Mouse (Mus musculus): ENCODE results near the gene Id4. TPM values are rescaled to one million over a fixed set of nuclear protein-coding genes. Genes with fewer than 3 reads are reported as not detected.

Id4 gene
- total and polyA plus RNA-seq, 2 experiments from 2014 or later: 80.8 to 152 TPM

GRCm38 (mm10) chr13:48265029-48265428 lies 4.0 kb downstream of the Id4 start:
- no peak overlapping the region for H3K27ac ChIP-seq (ENCODE audit: low read depth, low read length)
- 0 out of 2 replicates have a peak overlapping the region, but pooled peaks have one; percentile 1 for H3K9ac ChIP-seq
- H3K4me3 ChIP-seq (ENCODE audit: low read depth, low read length): peak overlapping the region; percentile 35
- no peaks in the 10 kb centered on the region for H3K4me1 ChIP-seq (ENCODE audit: insufficient read depth)
- WGBS: 19% methylated on average over 6 of the region's 6 CpGs
- no peaks in the 10 kb centered on the region for H3K9me3 ChIP-seq (ENCODE audit: low read length)
- peak overlapping the region; percentile 33 for H3K4me2 ChIP-seq (ENCODE audit: low read depth)
- H3K27me3 ChIP-seq (ENCODE audit: insufficient read depth, low read length): no peaks in the 10 kb centered on the region
- no peak for TF ChIP-seq CTCF (IDR thresholded peaks at IDR 0.05; ENCODE audit: low read depth)
- H3K36me3 ChIP-seq (ENCODE audit: insufficient read depth): no peaks in the 10 kb centered on the region
- ATAC-seq: no peak
- peak; percentile 35 for DNase-seq

GRCm38 (mm10) chr13:48273451-48274069 lies 12.5 kb downstream of the Id4 start:
- H3K4me3 ChIP-seq (ENCODE audit: low read depth, low read length): no peak overlapping the region
- WGBS: 3% methylated on average over 15 of the region's 15 CpGs
- H3K4me1 ChIP-seq (ENCODE audit: insufficient read depth): no peaks in the 10 kb centered on the region

GRCm38 (mm10) chr13:48274107-48274506 lies 13.1 kb downstream of the Id4 start:
- ATAC-seq: no peak
- Histone ChIP-seq H3K27me3 (ENCODE audit: insufficient read depth, low read length) (no peaks in the 10 kb centered on the region), H3K27ac (ENCODE audit: low read depth, low read length) (no peak overlapping the region), H3K9me3 (ENCODE audit: low read length) (no peaks in the 10 kb centered on the region), H3K4me3 (ENCODE audit: low read depth, low read length) (no peak overlapping the region), H3K4me1 (ENCODE audit: insufficient read depth) (no peaks in the 10 kb centered on the region), H3K9ac (no peak overlapping the region), H3K4me2 (ENCODE audit: low read depth) (no peak overlapping the region), H3K36me3 (ENCODE audit: insufficient read depth) (no peaks in the 10 kb centered on the region)
- no peak for TF ChIP-seq CTCF (IDR thresholded peaks at IDR 0.05; ENCODE audit: low read depth)
- WGBS: 86% methylated on average over 1 of the region's 1 CpGs
- no peak for DNase-seq

More at GRCm38 (mm10) chr13:48273451-48274069, 12.5 kb downstream of the Id4 start:
- no peaks in the 10 kb centered on the region for H3K36me3 ChIP-seq (ENCODE audit: insufficient read depth)
- H3K9me3 ChIP-seq (ENCODE audit: low read length): no peaks in the 10 kb centered on the region
- no peaks in the 10 kb centered on the region for H3K27me3 ChIP-seq (ENCODE audit: insufficient read depth, low read length)
- DNase-seq (peak; percentile 80), ATAC-seq (peak; percentile 90)
- H3K9ac ChIP-seq: no peak overlapping the region
- peak overlapping the region; percentile 39 for H3K4me2 ChIP-seq (ENCODE audit: low read depth)
- H3K27ac ChIP-seq (ENCODE audit: low read depth, low read length): no peak overlapping the region
- peak; percentile 86 for TF ChIP-seq CTCF (IDR thresholded peaks at IDR 0.05; ENCODE audit: low read depth)

- Histone ChIP-seq H3K4me2 (ENCODE audit: low read depth) (no peak overlapping the region), H3K27me3 (ENCODE audit: insufficient read depth, low read length) (no peaks in the 10 kb centered on the region), H3K36me3 (ENCODE audit: insufficient read depth) (no peaks in the 10 kb centered on the region), H3K9me3 (ENCODE audit: low read length) (no peaks in the 10 kb centered on the region), H3K9ac (no peak overlapping the region), H3K27ac (ENCODE audit: low read depth, low read length) (0 out of 2 replicates have a peak overlapping the region, but pooled peaks have one; percentile 21), H3K4me1 (ENCODE audit: insufficient read depth) (no peaks in the 10 kb centered on the region), H3K4me3 (ENCODE audit: low read depth, low read length) (no peak overlapping the region)
- TF ChIP-seq CTCF (IDR thresholded peaks at IDR 0.05; ENCODE audit: low read depth): no peak
- DNase-seq: peak; percentile 42
- 56% methylated on average over 7 of the region's 7 CpGs for WGBS
- peak; percentile 26; the same call in 1 of the 2 replicates for ATAC-seq
Measured at GRCm38 (mm10) chr13:48276981-48277380, 16.0 kb downstream of the Id4 start.

- Histone ChIP-seq H3K9ac (no peak overlapping the region), H3K27ac (ENCODE audit: low read depth, low read length) (no peak overlapping the region), H3K4me2 (ENCODE audit: low read depth) (no peak overlapping the region), H3K4me3 (ENCODE audit: low read depth, low read length) (no peak overlapping the region), H3K9me3 (ENCODE audit: low read length) (no peaks in the 10 kb centered on the region), H3K27me3 (ENCODE audit: insufficient read depth, low read length) (no peaks in the 10 kb centered on the region), H3K36me3 (ENCODE audit: insufficient read depth) (no peaks in the 10 kb centered on the region), H3K4me1 (ENCODE audit: insufficient read depth) (no peaks in the 10 kb centered on the region)
- ATAC-seq (no peak), DNase-seq (no peak)
- whole genome bisulfite sequencing: 61% methylated on average over 9 of the region's 9 CpGs
- TF ChIP-seq CTCF (IDR thresholded peaks at IDR 0.05; ENCODE audit: low read depth): no peak
Measured at GRCm38 (mm10) chr13:48284426-48284825, 23.4 kb downstream of the Id4 start.

- Histone ChIP-seq H3K4me2 (ENCODE audit: low read depth) (no peak overlapping the region), H3K4me3 (ENCODE audit: low read depth, low read length) (no peak overlapping the region), H3K27ac (ENCODE audit: low read depth, low read length) (no peak overlapping the region), H3K9ac (no peak overlapping the region), H3K4me1 (ENCODE audit: insufficient read depth) (no peaks in the 10 kb centered on the region; the same call in 1 of the 2 replicates), H3K27me3 (ENCODE audit: insufficient read depth, low read length) (no peaks in the 10 kb centered on the region), H3K36me3 (ENCODE audit: insufficient read depth) (no peaks in the 10 kb centered on the region), H3K9me3 (ENCODE audit: low read length) (no peaks in the 10 kb centered on the region)
- 44% methylated on average over 9 of the region's 9 CpGs for WGBS
- no peak for TF ChIP-seq CTCF (IDR thresholded peaks at IDR 0.05; ENCODE audit: low read depth)
- DNase-seq (no peak), ATAC-seq (peak; percentile 45; the same call in 1 of the 2 replicates)
Measured at GRCm38 (mm10) chr13:48284918-48285693, 24.1 kb downstream of the Id4 start.

- DNase-seq (peak; percentile 52), ATAC-seq (peak; percentile 86)
- Histone ChIP-seq H3K9me3 (ENCODE audit: low read length) (no peaks in the 10 kb centered on the region), H3K27ac (ENCODE audit: low read depth, low read length) (peak overlapping the region; percentile 35; the same call in 1 of the 2 replicates), H3K4me2 (ENCODE audit: low read depth) (0 out of 2 replicates have a peak overlapping the region, but pooled peaks have one; percentile 13), H3K4me3 (ENCODE audit: low read depth, low read length) (no peak overlapping the region), H3K27me3 (ENCODE audit: insufficient read depth, low read length) (no peaks in the 10 kb centered on the region), H3K4me1 (ENCODE audit: insufficient read depth) (peaks cover 6% of the 10 kb centered on the region; the same call in 1 of the 2 replicates), H3K9ac (no peak overlapping the region), H3K36me3 (ENCODE audit: insufficient read depth) (no peaks in the 10 kb centered on the region)
- WGBS: 13% methylated on average over 13 of the region's 13 CpGs
- no peak for TF ChIP-seq CTCF (IDR thresholded peaks at IDR 0.05; ENCODE audit: low read depth)
Measured at GRCm38 (mm10) chr13:48290427-48290826, 29.4 kb downstream of the Id4 start.
